Mouse (Mus musculus) MEL (cell line): ENCODE measurements around the gene Gm21985. TPM values are rescaled to one million over a fixed set of nuclear protein-coding genes. Genes with fewer than 3 reads are reported as not detected.

Experiments
- DNase-seq: peaks from one replicate; pipeline ENCODE4 v3.0.0; 2011; ENCODE audit warnings: low read depth, low spot score
- H3K27ac ChIP-seq: 2 replicates; pipeline ENCODE4 v1.5.1; 2012; ENCODE audit warnings: low read depth, mild to moderate bottlenecking, control low read depth, low read length, moderate library complexity; ENCODE audit not compliant: control insufficient read depth
- H3K27me3 ChIP-seq, 2 experiments: fragments of 150-350 bp in 1 of 2; sonication (generic) in 1 of 2; 2 replicates each; pipeline ENCODE4 v1.6.1; 2012; ENCODE audit warnings: low read length in 2 of 2, mild to moderate bottlenecking in 2 of 2, improper control_type of control experiment in 1 of 2, moderate library complexity in 1 of 2; ENCODE audit not compliant: insufficient read depth in 2 of 2, control insufficient read depth in 1 of 2
- H3K36me3 ChIP-seq, 2 experiments: 2 replicates each; pipeline ENCODE4 v1.6.1; 2012 to 2014; ENCODE audit warnings: low read length in 2 of 2, improper control_type of control experiment in 1 of 2, inconsistent platforms in 1 of 2, mild to moderate bottlenecking in 1 of 2; ENCODE audit not compliant: insufficient read depth in 2 of 2, control insufficient read depth in 1 of 2
- H3K4me1 ChIP-seq, 2 experiments: fragments of 150-350 bp in 1 of 2; sonication (generic) in 1 of 2; 2 replicates each; pipeline ENCODE4 v1.6.1; 2012; ENCODE audit warnings: low read length in 2 of 2, improper control_type of control experiment in 1 of 2, mild to moderate bottlenecking in 1 of 2; ENCODE audit not compliant: insufficient read depth in 2 of 2, control insufficient read depth in 1 of 2
- H3K4me3 ChIP-seq, 2 experiments: fragments of 150-350 bp in 1 of 2; sonication (generic) in 1 of 2; 2 replicates each; pipeline ENCODE4 v1.5.1; 2012; ENCODE audit warnings: low read depth in 2 of 2, low read length in 2 of 2, mild to moderate bottlenecking in 2 of 2, moderate library complexity in 2 of 2, control low read depth in 1 of 2, improper control_type of control experiment in 1 of 2; ENCODE audit not compliant: control insufficient read depth in 1 of 2, insufficient read depth in 1 of 2
- H3K79me2 ChIP-seq: 2 replicates; pipeline ENCODE4 v1.6.1; 2012; ENCODE audit warnings: mild to moderate bottlenecking, low read length, moderate library complexity; ENCODE audit not compliant: control insufficient read depth, poor library complexity, insufficient read depth
- H3K9ac ChIP-seq: 2 replicates; pipeline ENCODE4 v1.6.1; 2012; ENCODE audit warnings: low read depth, mild to moderate bottlenecking, control low read depth, low read length, moderate library complexity; ENCODE audit not compliant: control insufficient read depth, poor library complexity, severe bottlenecking
- H3K9me3 ChIP-seq: fragments of 150-350 bp; sonication (generic); replicated peaks from 2 replicates; pipeline ENCODE4 v1.6.1; 2012; ENCODE audit warnings: mild to moderate bottlenecking, low read length, improper control_type of control experiment, moderate library complexity; ENCODE audit not compliant: insufficient read depth
- BHLHE40 ChIP-seq: IDR thresholded peaks from 2 replicates; pipeline ENCODE4 v1.6.1; 2012; ENCODE audit warnings: low read depth, mild to moderate bottlenecking, inconsistent platforms, low read length, improper control_type of control experiment, borderline replicate concordance
- CTCF ChIP-seq, 3 experiments: IDR thresholded peaks in 2 of 3; conservative IDR thresholded peaks in 1 of 3; 2 replicates each; pipeline ENCODE4 v1.5.1; 2011 to 2012; ENCODE audit warnings: low read length in 3 of 3, low read depth in 2 of 3, mild to moderate bottlenecking in 2 of 3, improper control_type of control experiment in 1 of 3, inconsistent platforms in 1 of 3, mixed read lengths in 1 of 3, moderate library complexity in 1 of 3; ENCODE audit not compliant: control insufficient read depth in 1 of 3, insufficient read depth in 1 of 3, poor library complexity in 1 of 3, severe bottlenecking in 1 of 3
- E2F4 ChIP-seq: IDR thresholded peaks from 2 replicates; pipeline ENCODE4 v1.6.1; 2011; ENCODE audit warnings: low read depth, low read length, improper control_type of control experiment, borderline replicate concordance
- ELF1 ChIP-seq: IDR thresholded peaks from 2 replicates; pipeline ENCODE4 v1.6.1; 2014; ENCODE audit warnings: low read depth, mild to moderate bottlenecking, inconsistent platforms, low read length, improper control_type of control experiment, moderate library complexity
- EP300 ChIP-seq, 2 experiments: IDR thresholded peaks; 2 replicates each; pipeline ENCODE4 v1.6.1; 2011; ENCODE audit warnings: improper control_type of control experiment in 2 of 2, low read length in 2 of 2, low read depth in 1 of 2, mild to moderate bottlenecking in 1 of 2
- ETS1 ChIP-seq: IDR thresholded peaks from 2 replicates; pipeline ENCODE4 v1.6.1; 2012; ENCODE audit warnings: low read depth, mild to moderate bottlenecking, inconsistent platforms, low read length, improper control_type of control experiment, moderate library complexity
- GATA1 ChIP-seq: IDR thresholded peaks from 2 replicates; pipeline ENCODE4 v1.6.1; 2011; ENCODE audit warnings: low read depth, low read length, improper control_type of control experiment
- JUND ChIP-seq: IDR thresholded peaks from 2 replicates; pipeline ENCODE4 v1.6.1; 2011; ENCODE audit warnings: low read depth, mild to moderate bottlenecking, improper control_type of control experiment, low read length
- KAT2A ChIP-seq: conservative IDR thresholded peaks from 2 replicates; pipeline ENCODE4 v1.6.1; 2012; ENCODE audit warnings: low read depth, low read length, improper control_type of control experiment, inconsistent platforms
- MAFK ChIP-seq: IDR thresholded peaks from 2 replicates; pipeline ENCODE4 v1.6.1; 2011; ENCODE audit warnings: low read depth, mild to moderate bottlenecking, low read length, improper control_type of control experiment, borderline replicate concordance
- MAX ChIP-seq: IDR thresholded peaks from 2 replicates; pipeline ENCODE4 v1.6.1; 2011; ENCODE audit warnings: low read length, improper control_type of control experiment
- MXI1 ChIP-seq: IDR thresholded peaks from 2 replicates; pipeline ENCODE4 v1.6.1; 2011; ENCODE audit warnings: mild to moderate bottlenecking, low read depth, low read length, improper control_type of control experiment
- MYB ChIP-seq: IDR thresholded peaks from 2 replicates; pipeline ENCODE4 v1.6.1; 2011; ENCODE audit warnings: mild to moderate bottlenecking, low read depth, low read length, improper control_type of control experiment
- MYC ChIP-seq: IDR thresholded peaks from 2 replicates; pipeline ENCODE4 v1.6.1; 2011; ENCODE audit warnings: low read depth, mild to moderate bottlenecking, low read length, improper control_type of control experiment, moderate library complexity
- NRF1 ChIP-seq: IDR thresholded peaks from 2 replicates; pipeline ENCODE4 v1.6.1; 2014; ENCODE audit warnings: low read depth, mild to moderate bottlenecking, inconsistent platforms, low read length, improper control_type of control experiment, moderate library complexity; ENCODE audit not compliant: poor library complexity, insufficient read depth, severe bottlenecking
- POLR2A ChIP-seq, 2 experiments: IDR thresholded peaks; 2 replicates each; pipeline ENCODE4 v1.6.1; 2011 to 2012; ENCODE audit warnings: low read length in 2 of 2, mild to moderate bottlenecking in 2 of 2, control low read depth in 1 of 2, improper control_type of control experiment in 1 of 2, low read depth in 1 of 2, moderate library complexity in 1 of 2; ENCODE audit not compliant: control insufficient read depth in 1 of 2, insufficient read depth in 1 of 2, poor library complexity in 1 of 2
- POLR2AphosphoS2 ChIP-seq: IDR thresholded peaks from 2 replicates; pipeline ENCODE4 v1.6.1; 2011; ENCODE audit warnings: low read length, improper control_type of control experiment
- POLR2AphosphoS5 ChIP-seq: IDR thresholded peaks from 2 replicates; pipeline ENCODE4 v1.6.1; 2012; ENCODE audit warnings: low read depth, borderline replicate concordance, mild to moderate bottlenecking, inconsistent platforms, low read length, moderate library complexity, mixed read lengths
- RAD21 ChIP-seq: IDR thresholded peaks from 2 replicates; pipeline ENCODE4 v1.6.1; 2011; ENCODE audit warnings: mild to moderate bottlenecking, low read depth, low read length, improper control_type of control experiment
- RCOR1 ChIP-seq: IDR thresholded peaks from 2 replicates; pipeline ENCODE4 v1.6.1; 2012; ENCODE audit warnings: low read depth, mild to moderate bottlenecking, inconsistent platforms, low read length, improper control_type of control experiment
- SIN3A ChIP-seq: IDR thresholded peaks from 2 replicates; pipeline ENCODE4 v1.6.1; 2012; ENCODE audit warnings: low read length, improper control_type of control experiment, inconsistent platforms
- SMC3 ChIP-seq: IDR thresholded peaks from 2 replicates; pipeline ENCODE4 v1.6.1; 2011; ENCODE audit warnings: low read depth, low read length, improper control_type of control experiment
- TAL1 ChIP-seq: IDR thresholded peaks from 2 replicates; pipeline ENCODE4 v1.6.1; 2012; ENCODE audit warnings: mild to moderate bottlenecking, inconsistent platforms, low read length, moderate library complexity, mixed read lengths
- TBP ChIP-seq: IDR thresholded peaks from 2 replicates; pipeline ENCODE4 v1.8.0; 2011; ENCODE audit warnings: low read depth, low read length, improper control_type of control experiment
- TCF12 ChIP-seq: IDR thresholded peaks from 2 replicates; pipeline ENCODE4 v1.6.1; 2014; ENCODE audit warnings: low read depth, mild to moderate bottlenecking, inconsistent platforms, low read length, improper control_type of control experiment, moderate library complexity
- USF1 ChIP-seq: IDR thresholded peaks from 2 replicates; pipeline ENCODE4 v1.6.1; 2014; ENCODE audit warnings: low read depth, mild to moderate bottlenecking, inconsistent platforms, low read length, improper control_type of control experiment, moderate library complexity
- USF2 ChIP-seq, 2 experiments: IDR thresholded peaks; 2 replicates each; pipeline ENCODE4 v1.6.1; 2011 to 2012; ENCODE audit warnings: improper control_type of control experiment in 2 of 2, low read length in 2 of 2, borderline replicate concordance in 1 of 2, inconsistent platforms in 1 of 2, low read depth in 1 of 2, mild to moderate bottlenecking in 1 of 2; ENCODE audit not compliant: insufficient read depth in 1 of 2
- ZC3H11A ChIP-seq: IDR thresholded peaks from 2 replicates; pipeline ENCODE4 v1.6.1; 2012; ENCODE audit warnings: low read depth, mild to moderate bottlenecking, inconsistent platforms, low read length, improper control_type of control experiment
- ZKSCAN1 ChIP-seq: IDR thresholded peaks from 2 replicates; pipeline ENCODE4 v1.6.1; 2012; ENCODE audit warnings: low read depth, mild to moderate bottlenecking, inconsistent platforms, low read length, improper control_type of control experiment, moderate library complexity
- ZMIZ1 ChIP-seq: IDR thresholded peaks from 2 replicates; pipeline ENCODE4 v1.6.1; 2012; ENCODE audit warnings: low read depth, mild to moderate bottlenecking, inconsistent platforms, low read length, improper control_type of control experiment, moderate library complexity
- ZNF384 ChIP-seq: IDR thresholded peaks from 2 replicates; pipeline ENCODE4 v1.6.1; 2012; ENCODE audit warnings: low read depth, mild to moderate bottlenecking, inconsistent platforms, low read length, improper control_type of control experiment
- polyA plus RNA-seq, 2 experiments: library from polyadenylated mRNA; stranded (reverse) in 1 of 2; unstranded in 1 of 2; fragments of >175 nt in 1 of 2; fragments of >200 nt in 1 of 2; gene quantifications; 2 replicates each; pipeline versions ENCODE4 v1.2.1 to v1.2.4; 2012; ENCODE audit warnings: low replicate concordance in 2 of 2, low read depth in 1 of 2; ENCODE audit not compliant: insufficient read length in 2 of 2, insufficient read depth in 1 of 2, missing spikeins in 1 of 2
- total RNA-seq: library from RNA; depleted of rRNA; stranded (reverse); fragments of 300-350 nt; gene quantifications from 2 replicates; pipeline ENCODE4 v1.2.3, GENCODE M21; 2012

Gene Gm21985
- total and polyA plus RNA-seq, 3 experiments: 0.04 TPM; not detected in 2

DNA sequence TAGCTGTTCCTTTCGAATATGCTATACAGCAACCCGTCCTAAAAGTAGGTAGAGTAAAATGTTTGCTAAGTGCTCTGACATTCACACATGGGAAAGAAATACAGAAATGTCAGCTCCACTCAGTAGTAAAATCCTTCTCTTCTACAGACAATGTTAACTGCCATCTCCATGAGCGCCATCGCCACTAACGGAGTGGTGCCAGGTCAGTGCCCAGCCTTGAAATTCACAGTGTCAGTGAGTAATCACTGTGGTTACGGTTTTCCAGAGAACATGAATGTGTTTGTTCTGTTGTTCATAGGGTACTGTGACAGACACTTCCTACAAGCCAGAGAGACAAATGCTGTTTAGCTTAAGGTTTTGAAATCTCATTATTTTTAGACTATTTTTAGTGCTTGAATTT, 71.1 kb downstream of the Gm21985 start:
- no peak for DNase-seq
- no peak for TF ChIP-seq ZMIZ1
- TF ChIP-seq GATA1: no peak
- no peak for TF ChIP-seq ETS1
- no peak for TF ChIP-seq TCF12
- TF ChIP-seq POLR2A (IDR thresholded peaks at IDR 0.05; ENCODE audit: control insufficient read depth in 1 of 2, insufficient read depth in 1 of 2, low read depth in 1 of 2, low read length in 2 of 2, poor library complexity in 1 of 2): no peak
- no peak for TF ChIP-seq EP300 (IDR thresholded peaks at IDR 0.05; ENCODE audit: low read depth in 1 of 2, low read length in 2 of 2)
- no peak for TF ChIP-seq TBP
- TF ChIP-seq MAX: no peak
- TF ChIP-seq KAT2A: no peak
- TF ChIP-seq ZKSCAN1: no peak
- TF ChIP-seq CTCF (IDR thresholded peaks at IDR 0.05 in 2 of 3, conservative IDR thresholded peaks at IDR 0.05 in 1 of 3; ENCODE audit: control insufficient read depth in 1 of 3, insufficient read depth in 1 of 3, low read depth in 2 of 3, low read length in 3 of 3, poor library complexity in 1 of 3, severe bottlenecking in 1 of 3): no peak
- no peak for TF ChIP-seq JUND
- no peak overlapping the region for H3K4me3 ChIP-seq
- H3K79me2 ChIP-seq: no peaks in the 10 kb centered on the region
- H3K9me3 ChIP-seq: no peaks in the 10 kb centered on the region
- H3K36me3 ChIP-seq: peaks cover 5 to 12% of the 10 kb centered on the region in 2 experiments
- no peak overlapping the region for H3K9ac ChIP-seq
- H3K27me3 ChIP-seq: no peaks in the 10 kb centered on the region
- H3K4me1 ChIP-seq: peaks cover 3% of the 10 kb centered on the region in 2 experiments
- no peak overlapping the region for H3K27ac ChIP-seq

DNA sequence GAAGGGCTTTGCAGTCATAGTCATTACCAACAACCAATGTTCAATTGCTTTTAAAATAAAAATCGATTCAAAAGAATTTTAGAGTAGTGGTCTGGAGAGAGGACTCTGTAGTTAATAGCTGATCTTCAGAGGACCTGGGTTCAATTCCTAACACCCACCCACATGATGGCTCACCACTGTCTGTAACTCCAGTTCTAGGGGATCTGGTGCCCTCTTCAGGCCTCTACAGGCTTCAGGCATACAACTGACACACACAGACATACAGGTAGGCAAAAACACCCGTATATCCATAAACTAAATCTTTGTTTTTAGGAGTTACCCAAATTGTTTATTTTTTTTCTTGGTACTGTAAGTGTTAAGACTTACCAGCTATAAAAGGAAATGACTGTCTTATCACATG, 73.6 kb downstream of the Gm21985 start:
- H3K36me3 ChIP-seq: peaks cover 0 to 9% of the 10 kb centered on the region in 2 experiments; a peak in 2 of 4 replicates
- H3K9me3 ChIP-seq: no peaks in the 10 kb centered on the region
- no peaks in the 10 kb centered on the region for H3K4me1 ChIP-seq
- peak; percentile 54 for DNase-seq
- no peaks in the 10 kb centered on the region for H3K27me3 ChIP-seq
- H3K79me2 ChIP-seq: no peaks in the 10 kb centered on the region
- no peak overlapping the region for H3K27ac ChIP-seq
- TF ChIP-seq KAT2A (no peak), TCF12 (no peak), POLR2AphosphoS2 (no peak), ZC3H11A (peak; percentile 44), BHLHE40 (no peak), SIN3A (peak; percentile 34; the same call in 1 of the 2 replicates), TBP (no peak), USF2 (IDR thresholded peaks at IDR 0.05; ENCODE audit: borderline replicate concordance in 1 of 2, insufficient read depth in 1 of 2, low read depth in 1 of 2, low read length in 2 of 2) (no peak), NRF1 (no peak), ELF1 (no peak), MAX (no peak), MYB (no peak), MYC (no peak), ZNF384 (no peak), POLR2AphosphoS5 (no peak), ETS1 (no peak), RAD21 (peak; percentile 76), E2F4 (no peak), MXI1 (no peak), SMC3 (peak; percentile 75), TAL1 (no peak), USF1 (no peak), CTCF (IDR thresholded peaks at IDR 0.05 in 2 of 3, conservative IDR thresholded peaks at IDR 0.05 in 1 of 3; ENCODE audit: control insufficient read depth in 1 of 3, insufficient read depth in 1 of 3, low read depth in 2 of 3, low read length in 3 of 3, poor library complexity in 1 of 3, severe bottlenecking in 1 of 3) (peak; percentile 17 to 76 (median 55); a peak in 4 of 6 replicates), RCOR1 (no peak), MAFK (no peak), ZKSCAN1 (no peak)
- TF ChIP-seq, all 39 proteins: peak for 5
- H3K4me3 ChIP-seq: no peak overlapping the region
- H3K9ac ChIP-seq: no peak overlapping the region
